18 mouse cellular contexts compared by ENCODE assay signal in genomic region chr1:127383071-127383470, GRCm38 (mm10).
DNase-seq lines count a peak whose midpoint lies in the region; ATAC-seq lines count a peak whose summit lies in the region.
"Had no signal": no experiment of that assay in that cellular context is flagged by ENCODE, and none has a peak within 500 bp of the region (broad histone marks: within the 10 kb centered on the region; RNA-seq: fewer than 3 reads in every experiment).

No protein-coding gene starts in this region.

- H3K9me3 ChIP-seq in hindbrain, embryonic 10.5 days = no peaks in the 10 kb centered on the region
- no peaks in the 10 kb centered on the region for H3K9me3 ChIP-seq in hindbrain, embryonic 16.5 days (ENCODE audit: control insufficient read depth, low read length)
- no peaks in the 10 kb centered on the region for H3K9me3 ChIP-seq in midbrain, embryonic 13.5 days
- H3K9me3 ChIP-seq in midbrain, embryonic 14.5 days (ENCODE audit: control insufficient read depth, low read length) = no peaks in the 10 kb centered on the region
- H3K9me3 ChIP-seq: embryonic facial prominence, embryonic 12.5 days; heart, embryonic 12.5 days had no signal

- DNase-seq in hindbrain, embryonic 10.5 days (ENCODE audit: low spot score) = peak; percentile 38
- DNase-seq in midbrain, embryonic 14.5 days = no peak
- peak; percentile 54 for DNase-seq in mesoderm, embryonic 11.5 days (ENCODE audit: low read depth, low spot score)
- DNase-seq in retina, postnatal 1 day = peak; percentile 45
- DNase-seq in ovary, postnatal 36 days (ENCODE audit: low spot score) = no peak
- DNase-seq: adrenal gland, adult 2 months; adrenal gland, postnatal 25 days; cerebellum, adult 18-20 months; cerebellum, postnatal 10 days; forebrain, postnatal 0 days; gastrocnemius, postnatal 14 days; kidney, adult 11 months had no signal

- peaks cover 16% of the 10 kb centered on the region for H3K4me1 ChIP-seq in hindbrain, embryonic 10.5 days (replicated peaks)
- H3K4me1 ChIP-seq in hindbrain, embryonic 16.5 days (ENCODE audit: control insufficient read depth, insufficient read depth, low read depth, low read length) = peaks cover 13% of the 10 kb centered on the region
- peaks cover 25% of the 10 kb centered on the region for H3K4me1 ChIP-seq in midbrain, embryonic 13.5 days (replicated peaks)
- peaks cover 8% of the 10 kb centered on the region; the same call in 1 of the 2 replicates for H3K4me1 ChIP-seq in midbrain, embryonic 14.5 days (ENCODE audit: control insufficient read depth, insufficient read depth, low read length)

- no peak for ATAC-seq in hindbrain, embryonic 16.5 days
- ATAC-seq in midbrain, embryonic 13.5 days = 0 out of 2 replicates have a peak, but pooled peaks have one; percentile 22
- no peak for ATAC-seq in midbrain, embryonic 14.5 days (ENCODE audit: low FRiP score, low TSS enrichment)
- ATAC-seq: forebrain, postnatal 0 days; inflammation-experienced regulatory T-cells, adult 6 months had no signal

- H3K4me2 ChIP-seq in hindbrain, embryonic 16.5 days (ENCODE audit: low read length) = no peak overlapping the region
- no peak overlapping the region for H3K4me2 ChIP-seq in midbrain, embryonic 13.5 days (replicated peaks)
- H3K4me2 ChIP-seq in midbrain, embryonic 14.5 days (ENCODE audit: low read length) = no peak overlapping the region
- H3K4me2 ChIP-seq: embryonic facial prominence, embryonic 12.5 days; heart, embryonic 12.5 days; hindbrain, embryonic 14.5 days had no signal

- no peak overlapping the region for H3K4me3 ChIP-seq in hindbrain, embryonic 10.5 days
- H3K4me3 ChIP-seq in hindbrain, embryonic 16.5 days (ENCODE audit: low read length) = no peak overlapping the region
- H3K4me3 ChIP-seq in midbrain, embryonic 13.5 days (replicated peaks) = no peak overlapping the region
- no peak overlapping the region for H3K4me3 ChIP-seq in midbrain, embryonic 14.5 days (replicated peaks; ENCODE audit: low read depth, low read length)
- H3K4me3 ChIP-seq: embryonic facial prominence, embryonic 12.5 days; heart, embryonic 12.5 days had no signal

- H3K27ac ChIP-seq in hindbrain, embryonic 10.5 days = no peak overlapping the region
- H3K27ac ChIP-seq in hindbrain, embryonic 16.5 days (ENCODE audit: low read depth, low read length) = no peak overlapping the region
- H3K27ac ChIP-seq in midbrain, embryonic 13.5 days = no peak overlapping the region
- no peak overlapping the region for H3K27ac ChIP-seq in midbrain, embryonic 14.5 days (replicated peaks; ENCODE audit: low read depth, low read length)
- H3K27ac ChIP-seq: embryonic facial prominence, embryonic 12.5 days; hindbrain, embryonic 14.5 days had no signal

- H3K9ac ChIP-seq in hindbrain, embryonic 16.5 days (ENCODE audit: low read depth, low read length) = no peak overlapping the region
- no peak overlapping the region for H3K9ac ChIP-seq in midbrain, embryonic 13.5 days (replicated peaks)
- H3K9ac ChIP-seq in midbrain, embryonic 14.5 days (replicated peaks; ENCODE audit: low read length) = no peak overlapping the region
- H3K9ac ChIP-seq: embryonic facial prominence, embryonic 12.5 days; forebrain, postnatal 0 days; heart, embryonic 12.5 days; hindbrain, embryonic 14.5 days had no signal

- H3K36me3 ChIP-seq in hindbrain, embryonic 10.5 days = peaks cover 29% of the 10 kb centered on the region
- peaks cover 6% of the 10 kb centered on the region; the same call in 1 of the 2 replicates for H3K36me3 ChIP-seq in hindbrain, embryonic 16.5 days (ENCODE audit: control insufficient read depth, insufficient read depth, low read length)
- peaks cover 16% of the 10 kb centered on the region for H3K36me3 ChIP-seq in midbrain, embryonic 13.5 days
- peaks cover 14% of the 10 kb centered on the region; the same call in 1 of the 2 replicates for H3K36me3 ChIP-seq in midbrain, embryonic 14.5 days (ENCODE audit: control insufficient read depth, insufficient read depth, low read length)

- H3K27me3 ChIP-seq in hindbrain, embryonic 10.5 days (ENCODE audit: insufficient read depth, poor library complexity, severe bottlenecking) = no peaks in the 10 kb centered on the region
- H3K27me3 ChIP-seq in hindbrain, embryonic 16.5 days (replicated peaks; ENCODE audit: control insufficient read depth, insufficient read depth, low read length) = no peaks in the 10 kb centered on the region
- H3K27me3 ChIP-seq in midbrain, embryonic 13.5 days = no peaks in the 10 kb centered on the region
- H3K27me3 ChIP-seq in midbrain, embryonic 14.5 days (ENCODE audit: control insufficient read depth, insufficient read depth, low read length) = no peaks in the 10 kb centered on the region
- H3K27me3 ChIP-seq: embryonic facial prominence, embryonic 12.5 days; heart, embryonic 12.5 days had no signal

- 76% methylated on average over 7 of the region's 7 CpGs for WGBS in hindbrain, embryonic 10.5 days
- WGBS in hindbrain, embryonic 16.5 days = 55% methylated on average over 7 of the region's 7 CpGs
- WGBS in midbrain, embryonic 13.5 days = 69% methylated on average over 7 of the region's 7 CpGs
- 64% methylated on average over 7 of the region's 7 CpGs for whole genome bisulfite sequencing in midbrain, embryonic 14.5 days

Comparison
In these comparisons a context has a peak if more than half of its experiments do, and no peak if none do; other contexts are left out.
1. DNase-seq: peak in hindbrain, embryonic 10.5 days (single experiment), mesoderm, embryonic 11.5 days (single experiment) and retina, postnatal 1 day (single experiment); none in midbrain, embryonic 14.5 days (single experiment) and ovary, postnatal 36 days (single experiment).